Mouse (Mus musculus) myocyte (in vitro differentiated cells): ENCODE data around the gene Zfp64. TPM values are rescaled to one million over a fixed set of nuclear protein-coding genes. Genes with fewer than 3 reads are reported as not detected.

ENCODE experiments used
- H3K27me3 ChIP-seq: one replicate; pipeline ENCODE4 v1.6.1; 2011; ENCODE audit not compliant: control insufficient read depth, insufficient read depth, insufficient read length
- H3K36me3 ChIP-seq: one replicate; pipeline ENCODE4 v1.6.1; 2011; ENCODE audit not compliant: control insufficient read depth, insufficient read depth
- H3K4me2 ChIP-seq: one replicate; pipeline ENCODE4 v1.6.1; 2011; ENCODE audit warnings: low read depth, control low read depth
- H3K4me3 ChIP-seq: one replicate; pipeline ENCODE4 v1.5.1; 2011; ENCODE audit warnings: mild to moderate bottlenecking, control low read depth, moderate library complexity
- H3K79me2 ChIP-seq: one replicate; pipeline ENCODE4 v1.6.1; 2011; ENCODE audit not compliant: control insufficient read depth, insufficient read depth
- H3ac ChIP-seq: one replicate; pipeline ENCODE4 v1.6.1; 2011; ENCODE audit not compliant: control insufficient read depth, insufficient read length
- CEBPB ChIP-seq: IDR thresholded peaks from 2 replicates; pipeline ENCODE4 v1.6.1; 2011; ENCODE audit warnings: mild to moderate bottlenecking, moderate library complexity; ENCODE audit not compliant: poor library complexity, insufficient read depth, severe bottlenecking
- E2F4 ChIP-seq: IDR thresholded peaks from one replicate; pipeline ENCODE4 v1.6.1; 2011; ENCODE audit warnings: mild to moderate bottlenecking, control low read depth, moderate library complexity; ENCODE audit not compliant: insufficient read depth
- MAX ChIP-seq: IDR thresholded peaks from one replicate; pipeline ENCODE4 v1.6.1; 2011; ENCODE audit warnings: low read depth, mild to moderate bottlenecking, control low read depth
- MYOD1 ChIP-seq, 3 experiments: IDR thresholded peaks; one replicate each; pipeline ENCODE4 v1.6.1; 2011; ENCODE audit warnings: control low read depth in 2 of 3, low read depth in 2 of 3, mild to moderate bottlenecking in 2 of 3, moderate library complexity in 1 of 3; ENCODE audit not compliant: insufficient read length in 2 of 3, control insufficient read depth in 1 of 3
- MYOG ChIP-seq, 3 experiments: IDR thresholded peaks; one replicate each; pipeline ENCODE4 v1.6.1; 2011; ENCODE audit warnings: control low read depth in 2 of 3, low read depth in 2 of 3, mild to moderate bottlenecking in 2 of 3; ENCODE audit not compliant: insufficient read length in 2 of 3, control insufficient read depth in 1 of 3, insufficient read depth in 1 of 3
- POLR2A ChIP-seq: IDR thresholded peaks from one replicate; pipeline ENCODE4 v1.6.1; 2011; ENCODE audit warnings: low read depth, mild to moderate bottlenecking, control low read depth, moderate library complexity; ENCODE audit not compliant: insufficient read length
- POLR2AphosphoS2 ChIP-seq: IDR thresholded peaks from one replicate; pipeline ENCODE4 v1.6.1; 2011; ENCODE audit warnings: low read depth, control low read depth; ENCODE audit not compliant: insufficient read length
- REST ChIP-seq: IDR thresholded peaks from one replicate; pipeline ENCODE4 v1.6.1; 2011; ENCODE audit warnings: mild to moderate bottlenecking, control low read depth, moderate library complexity; ENCODE audit not compliant: insufficient read depth, insufficient read length
- SRF ChIP-seq: IDR thresholded peaks from one replicate; pipeline ENCODE4 v1.6.1; 2011; ENCODE audit warnings: low read depth; ENCODE audit not compliant: control insufficient read depth, insufficient read length
- TCF12 ChIP-seq: IDR thresholded peaks from one replicate; pipeline ENCODE4 v1.6.1; 2011; ENCODE audit warnings: mild to moderate bottlenecking, control low read depth; ENCODE audit not compliant: poor library complexity, insufficient read depth, severe bottlenecking
- TCF3 ChIP-seq: IDR thresholded peaks from one replicate; pipeline ENCODE4 v1.6.1; 2011; ENCODE audit warnings: low read depth, control low read depth; ENCODE audit not compliant: insufficient read length
- USF1 ChIP-seq: IDR thresholded peaks from one replicate; pipeline ENCODE4 v1.6.1; 2011; ENCODE audit warnings: low read depth, mild to moderate bottlenecking, control low read depth, moderate library complexity
- polyA plus RNA-seq: library from polyadenylated mRNA; unstranded; fragments of >200 nt; fragmentation: generic; extraction: Trizol; gene quantifications from one replicate; pipeline ENCODE4 v1.2.1, GENCODE M21; 2012; ENCODE audit warnings: missing spikeins

Zfp64 gene
- polyA plus RNA-seq = 22.6 TPM

DNA sequence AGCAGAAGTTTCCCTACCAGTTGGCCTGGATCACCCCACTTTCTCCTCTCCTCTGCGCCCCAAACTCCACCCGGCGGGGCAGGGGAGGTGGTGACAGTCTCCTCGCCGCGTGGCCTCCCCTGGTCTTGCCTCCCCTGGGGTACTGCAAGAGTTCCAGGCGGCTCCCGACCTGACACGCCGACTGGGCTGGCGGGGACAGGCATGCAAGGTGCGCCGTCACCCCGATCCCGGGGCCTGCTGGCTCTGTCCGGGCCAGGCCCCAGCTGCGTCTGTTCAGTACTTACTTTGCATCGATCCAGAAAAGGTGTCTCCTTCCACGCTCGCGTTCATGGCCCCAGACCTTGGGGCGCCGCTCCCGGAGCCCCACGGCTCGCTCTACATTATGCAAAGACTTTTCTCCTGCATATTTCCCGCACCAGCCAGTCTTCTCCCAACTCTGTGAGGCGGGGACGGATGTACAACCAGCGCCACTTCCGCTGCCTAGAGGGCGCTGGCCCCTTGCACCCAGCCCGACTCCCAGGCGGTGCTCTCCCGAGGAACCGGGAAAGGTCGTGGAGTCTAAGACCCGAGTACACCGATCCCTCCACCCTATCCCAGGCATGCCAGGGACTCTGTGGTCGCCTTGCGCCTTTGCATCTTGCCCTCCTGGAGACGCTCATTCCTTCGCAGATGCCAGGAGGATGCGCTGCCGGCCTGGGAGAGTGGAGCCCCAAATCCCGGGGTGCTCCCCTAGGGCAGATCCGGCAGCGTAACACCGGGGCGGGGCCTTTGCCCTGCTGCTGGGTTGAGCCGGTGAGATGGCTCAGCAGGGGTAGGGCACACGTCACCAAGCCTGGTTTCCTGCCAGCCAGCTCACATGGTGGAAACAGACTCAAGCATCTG lies at the start of gene Zfp64:
Zfp64 (minus strand) TSS at position 753 of the 882 bp plus-strand sequence.
- peak within 1 kb of the TSS; percentile 87 for H3K4me2 ChIP-seq
- no peak for TF ChIP-seq TCF12
- peak; percentile 70 for TF ChIP-seq POLR2AphosphoS2
- no peak for TF ChIP-seq TCF3
- TF ChIP-seq USF1 = peak; percentile 21
- TF ChIP-seq POLR2A = peak; percentile 80
- peak in 1 of 3 experiments; percentile 21 for TF ChIP-seq MYOG (IDR thresholded peaks at IDR 0.05; ENCODE audit: control insufficient read depth in 1 of 3, insufficient read depth in 1 of 3, insufficient read length in 2 of 3, low read depth in 2 of 3)
- no peak for TF ChIP-seq MYOD1 (IDR thresholded peaks at IDR 0.05; ENCODE audit: control insufficient read depth in 1 of 3, insufficient read length in 2 of 3, low read depth in 2 of 3)
- TF ChIP-seq REST = no peak
- TF ChIP-seq E2F4 = peak; percentile 13
- no peak for TF ChIP-seq MAX
- no peak for TF ChIP-seq CEBPB
- no peak for TF ChIP-seq SRF
- no peaks in the 10 kb centered on the region for H3K36me3 ChIP-seq
- H3K27me3 ChIP-seq = no peaks in the 10 kb centered on the region
- H3ac ChIP-seq = peak within 1 kb of the TSS; percentile 48
- H3K79me2 ChIP-seq = peaks cover 29% of the 10 kb centered on the region
- H3K4me3 ChIP-seq = peak within 1 kb of the TSS; percentile 85

DNA sequence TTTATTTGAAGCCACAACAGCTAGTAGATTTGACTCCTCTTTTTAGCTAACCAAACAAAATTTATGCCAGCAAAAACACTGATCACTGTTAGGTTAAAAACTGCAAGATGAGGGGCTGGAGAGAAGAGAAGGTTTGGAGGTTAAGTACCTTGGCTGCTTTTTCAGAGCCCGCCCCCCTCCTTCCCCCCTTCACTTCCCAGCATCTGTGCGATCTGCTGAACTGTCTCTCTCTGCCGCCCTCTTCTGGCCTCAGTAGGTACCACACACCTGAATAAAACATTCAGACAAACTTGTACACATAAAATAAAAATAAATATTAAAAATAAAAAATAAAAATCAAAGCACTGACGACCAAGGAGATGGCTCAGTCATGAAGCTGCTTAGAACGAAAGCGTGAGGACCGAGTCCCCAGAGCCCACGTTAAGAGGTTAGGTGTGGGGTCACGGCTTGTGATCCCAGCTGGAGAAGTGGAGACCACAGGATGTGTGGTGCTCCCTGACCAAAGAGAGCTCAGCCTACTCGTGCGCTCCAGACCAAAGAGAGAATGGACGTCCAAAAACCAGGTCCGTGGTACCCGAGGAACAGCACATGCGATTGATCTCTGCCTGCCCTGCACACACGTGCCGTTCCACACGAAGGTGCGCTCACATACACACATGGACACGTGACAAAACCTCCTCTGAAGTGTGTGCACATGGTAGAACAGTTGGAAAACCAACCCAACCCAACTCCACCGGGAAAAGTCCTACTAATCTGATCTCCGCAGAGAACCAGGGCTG lies 37.4 kb upstream of the Zfp64 start:
- H3ac ChIP-seq = no peak overlapping the region
- TF ChIP-seq USF1 = no peak
- H3K79me2 ChIP-seq = no peaks in the 10 kb centered on the region
- H3K36me3 ChIP-seq = no peaks in the 10 kb centered on the region
- H3K4me2 ChIP-seq = no peak overlapping the region
- no peak overlapping the region for H3K4me3 ChIP-seq
- H3K27me3 ChIP-seq = no peaks in the 10 kb centered on the region

DNA sequence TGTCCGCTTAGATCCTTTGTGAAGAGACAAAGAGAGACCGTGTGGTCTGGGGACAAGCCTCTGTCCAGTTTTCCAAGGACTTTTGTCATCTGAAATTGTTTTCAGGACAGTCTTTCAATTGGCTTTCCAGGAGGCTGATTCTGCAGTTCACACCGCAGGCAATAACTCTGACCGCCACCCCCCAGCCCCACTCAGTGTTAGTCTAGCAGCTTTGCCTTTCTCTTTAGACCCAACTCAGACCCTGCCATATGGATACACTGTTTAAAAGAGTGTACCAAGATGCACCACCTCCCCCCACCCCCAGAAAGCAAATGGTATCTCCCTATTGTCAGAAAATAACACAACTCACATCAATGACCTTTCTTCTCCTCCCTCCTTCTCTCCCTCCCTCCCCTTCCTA lies 35.6 kb upstream of the Zfp64 start:
- H3K36me3 ChIP-seq = no peaks in the 10 kb centered on the region
- no peaks in the 10 kb centered on the region for H3K27me3 ChIP-seq
- H3ac ChIP-seq = no peak overlapping the region
- TF ChIP-seq POLR2AphosphoS2 (no peak), SRF (no peak), TCF12 (no peak), REST (no peak), CEBPB (no peak), MAX (no peak), MYOG (IDR thresholded peaks at IDR 0.05; ENCODE audit: control insufficient read depth in 1 of 3, insufficient read depth in 1 of 3, insufficient read length in 2 of 3, low read depth in 2 of 3) (no peak), MYOD1 (IDR thresholded peaks at IDR 0.05; ENCODE audit: control insufficient read depth in 1 of 3, insufficient read length in 2 of 3, low read depth in 2 of 3) (no peak), E2F4 (no peak), USF1 (no peak), TCF3 (no peak), POLR2A (no peak)
- H3K4me3 ChIP-seq = no peak overlapping the region
- no peaks in the 10 kb centered on the region for H3K79me2 ChIP-seq
- peak overlapping the region; percentile 15 for H3K4me2 ChIP-seq

DNA sequence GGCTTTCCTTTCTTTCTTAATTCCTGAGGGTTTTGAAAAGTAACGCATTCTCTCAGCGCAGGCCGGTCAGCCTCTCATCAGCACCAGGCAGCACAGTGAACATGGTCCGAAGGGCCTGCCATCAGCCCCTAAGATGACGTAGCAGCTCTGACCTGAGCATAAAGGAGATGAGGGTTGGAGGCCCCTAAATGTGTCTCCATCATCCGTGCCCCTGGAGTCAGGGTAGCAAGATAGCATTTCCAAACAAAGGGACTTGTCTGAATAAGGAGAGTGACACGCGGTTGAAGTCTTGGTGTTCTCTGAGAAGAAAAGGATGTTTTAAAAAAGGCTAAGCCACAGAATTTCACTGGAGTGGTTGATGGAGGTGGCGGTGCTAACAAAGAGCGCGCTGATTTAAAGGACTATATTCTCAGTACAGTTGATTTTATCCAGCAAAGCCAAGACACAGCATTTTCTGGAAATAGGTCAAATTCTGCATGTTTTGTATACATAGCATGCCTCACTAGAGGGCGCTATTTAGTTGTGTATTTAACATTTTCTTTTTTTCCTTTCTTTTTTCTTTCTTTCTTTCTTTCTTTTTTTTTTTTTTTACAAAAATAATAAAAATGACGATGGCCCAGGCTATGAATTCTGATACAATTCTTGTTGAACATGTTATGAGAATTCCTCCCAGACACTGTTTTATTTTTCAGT lies 34.8 kb upstream of the Zfp64 start:
- Histone ChIP-seq H3K27me3 (no peaks in the 10 kb centered on the region), H3K4me3 (no peak overlapping the region), H3K4me2 (peak overlapping the region; percentile 15), H3K79me2 (no peaks in the 10 kb centered on the region), H3ac (no peak overlapping the region), H3K36me3 (no peaks in the 10 kb centered on the region)
- no peak for TF ChIP-seq MAX
- no peak for TF ChIP-seq POLR2A
- no peak for TF ChIP-seq TCF12
- no peak for TF ChIP-seq MYOG (IDR thresholded peaks at IDR 0.05; ENCODE audit: control insufficient read depth in 1 of 3, insufficient read depth in 1 of 3, insufficient read length in 2 of 3, low read depth in 2 of 3)
- TF ChIP-seq REST = no peak
- no peak for TF ChIP-seq E2F4
- no peak for TF ChIP-seq TCF3
- TF ChIP-seq POLR2AphosphoS2 = no peak
- TF ChIP-seq USF1 = no peak
- TF ChIP-seq MYOD1 (IDR thresholded peaks at IDR 0.05; ENCODE audit: control insufficient read depth in 1 of 3, insufficient read length in 2 of 3, low read depth in 2 of 3) = no peak
- no peak for TF ChIP-seq CEBPB
- no peak for TF ChIP-seq SRF
